Mouse (Mus musculus) CH12.LX (cell line): Measurements from ENCODE around the gene Etv6.

ENCODE experiments used
- BHLHE40 ChIP-seq: IDR thresholded peaks from 2 replicates; pipeline ENCODE4 v1.6.1; 2011; ENCODE audit warnings: mild to moderate bottlenecking, low read depth, low read length, improper control_type of control experiment
- CHD1 ChIP-seq: IDR thresholded peaks from 2 replicates; pipeline ENCODE4 v1.6.1; 2012; ENCODE audit warnings: low read depth, low read length, improper control_type of control experiment, inconsistent platforms
- CHD2 ChIP-seq: IDR thresholded peaks from 2 replicates; pipeline ENCODE4 v1.6.1; 2011; ENCODE audit warnings: low read length, improper control_type of control experiment
- CTCF ChIP-seq, 2 experiments: IDR thresholded peaks in 1 of 2; conservative IDR thresholded peaks in 1 of 2; 2 replicates each; pipeline ENCODE4 v1.5.1; 2011 to 2012; ENCODE audit warnings: low read depth in 2 of 2, low read length in 2 of 2, improper control_type of control experiment in 1 of 2, inconsistent platforms in 1 of 2, mild to moderate bottlenecking in 1 of 2, moderate library complexity in 1 of 2
- ETS1 ChIP-seq: conservative IDR thresholded peaks from 2 replicates; pipeline ENCODE4 v1.6.1; 2012; ENCODE audit warnings: low read depth, mild to moderate bottlenecking, inconsistent platforms, low read length, improper control_type of control experiment, moderate library complexity
- HCFC1 ChIP-seq: IDR thresholded peaks from 2 replicates; pipeline ENCODE4 v1.6.1; 2012; ENCODE audit warnings: low read depth, mild to moderate bottlenecking, inconsistent platforms, low read length, improper control_type of control experiment
- MAX ChIP-seq: IDR thresholded peaks from 2 replicates; pipeline ENCODE4 v1.6.1; 2011; ENCODE audit warnings: low read length, improper control_type of control experiment
- POLR2A ChIP-seq: IDR thresholded peaks from 2 replicates; pipeline ENCODE4 v1.6.1; 2011; ENCODE audit warnings: low read depth, mild to moderate bottlenecking, improper control_type of control experiment, low read length
- POLR2AphosphoS2 ChIP-seq: IDR thresholded peaks from 2 replicates; pipeline ENCODE4 v1.6.1; 2011; ENCODE audit warnings: low read depth, low read length, improper control_type of control experiment
- TCF12 ChIP-seq: IDR thresholded peaks from 2 replicates; pipeline ENCODE4 v1.6.1; 2014; ENCODE audit warnings: low read depth, mild to moderate bottlenecking, inconsistent platforms, low read length, improper control_type of control experiment
- ZKSCAN1 ChIP-seq: IDR thresholded peaks from 2 replicates; pipeline ENCODE4 v1.6.1; 2012; ENCODE audit warnings: low read depth, inconsistent platforms, low read length, improper control_type of control experiment, borderline replicate concordance
- ZMIZ1 ChIP-seq: IDR thresholded peaks from 2 replicates; pipeline ENCODE4 v1.6.1; 2012; ENCODE audit warnings: low read depth, mild to moderate bottlenecking, inconsistent platforms, low read length, improper control_type of control experiment

GRCm38 (mm10) chr6:134075031-134075430, 39.5 kb downstream of the Etv6 start:
- no peak for TF ChIP-seq CHD1
- TF ChIP-seq HCFC1 = no peak
- TF ChIP-seq TCF12 = no peak
- TF ChIP-seq MAX = no peak
- no peak for TF ChIP-seq CTCF (conservative IDR thresholded peaks at IDR 0.05 in 1 of 2, IDR thresholded peaks at IDR 0.05 in 1 of 2; ENCODE audit: low read depth in 2 of 2, low read length in 2 of 2)
- TF ChIP-seq ZMIZ1 = no peak
- no peak for TF ChIP-seq ETS1
- no peak for TF ChIP-seq POLR2AphosphoS2
- TF ChIP-seq ZKSCAN1 = no peak
- TF ChIP-seq POLR2A = no peak
- no peak for TF ChIP-seq BHLHE40
- no peak for TF ChIP-seq CHD2
